Mouse (Mus musculus): Measurements from ENCODE around the gene Olfr644. TPM values are rescaled to one million over a fixed set of nuclear protein-coding genes. Genes with fewer than 3 reads are reported as not detected.

Olfr644 gene
- not detected for total RNA-seq (2021)

GRCm38 (mm10) chr7:104071769-104072168 is at the start of gene Olfr644:
Gene Olfr644 (minus strand): TSS chr7:104071869.
- intact Hi-C loops (cut with DNase I), result no loop called here
- no peak for DNase-seq (ENCODE audit: low spot score)

GRCm38 (mm10) chr7:104104757-104104972 is 33.0 kb upstream of the Olfr644 start, which contains the start of gene Olfr646:
Gene Olfr646 (plus strand): TSS chr7:104104873.
- DNase-seq (ENCODE audit: low spot score), result no peak

GRCm38 (mm10) chr7:104103913-104104756 is 32.5 kb upstream of the Olfr644 start:
- intact Hi-C loops (cut with DNase I), result no loop called here
- DNase-seq (ENCODE audit: low spot score), result no peak

More at GRCm38 (mm10) chr7:104104757-104104972, 33.0 kb upstream of the Olfr644 start, which contains the start of gene Olfr646:
- intact Hi-C loops (cut with DNase I), result no loop called here

- intact Hi-C loops (cut with DNase I), result no loop called here
- DNase-seq (ENCODE audit: low spot score), result no peak
These were observed 13.7 kb upstream of the Olfr644 start, which contains the start of gene Olfr645 for GRCm38 (mm10) chr7:104085365-104085764. Gene Olfr645 (minus strand): TSS chr7:104085465.

GRCm38 (mm10) chr7:104061345-104061744 is 10.3 kb downstream of the Olfr644 start, which contains the start of gene 4930516K23Rik:
Gene 4930516K23Rik (minus strand): TSS chr7:104061445.
- intact Hi-C loops (cut with DNase I), result no loop called here
- no peak for DNase-seq (ENCODE audit: low spot score)

- intact Hi-C loops (cut with DNase I), result no loop called here
These were observed 12.5 kb downstream of the Olfr644 start for GRCm38 (mm10) chr7:104059215-104059614.

GRCm38 (mm10) chr7:104052566-104052965 is 19.1 kb downstream of the Olfr644 start, which contains the start of gene Olfr642:
Gene Olfr642 (minus strand): TSS chr7:104052666.
- intact Hi-C loops (cut with DNase I), result no loop called here
- DNase-seq (ENCODE audit: low spot score), result no peak

More at GRCm38 (mm10) chr7:104059215-104059614, 12.5 kb downstream of the Olfr644 start:
- DNase-seq (ENCODE audit: low spot score), result no peak

- no peak for DNase-seq (ENCODE audit: low spot score)
- intact Hi-C loops (cut with DNase I), result no loop called here
These were observed 20.9 kb downstream of the Olfr644 start for GRCm38 (mm10) chr7:104050745-104051144.

- intact Hi-C loops (cut with DNase I), result no loop called here
- DNase-seq (ENCODE audit: low spot score), result no peak
These were observed 36.5 kb downstream of the Olfr644 start, which contains the start of gene Olfr641 for GRCm38 (mm10) chr7:104035145-104035544. Gene Olfr641 (plus strand): TSS chr7:104035445.

- DNase-seq (ENCODE audit: low spot score), result no peak
- intact Hi-C loops (cut with DNase I), result no loop called here
These were observed 44.7 kb downstream of the Olfr644 start for GRCm38 (mm10) chr7:104026978-104027377.

- intact Hi-C loops (cut with DNase I), result no loop called here
- no peak for DNase-seq (ENCODE audit: low spot score)
These were observed 46.2 kb downstream of the Olfr644 start, which contains the start of gene Olfr640 for GRCm38 (mm10) chr7:104025473-104025872. Gene Olfr640 (minus strand): TSS chr7:104025573.

- intact Hi-C loops (cut with DNase I), result no loop called here
- DNase-seq (ENCODE audit: low spot score), result no peak
These were observed 50.0 kb downstream of the Olfr644 start for GRCm38 (mm10) chr7:104021651-104022050.

GRCm38 (mm10) chr7:104018953-104019352 is 52.7 kb downstream of the Olfr644 start:
- intact Hi-C loops (cut with DNase I), result no loop called here
- DNase-seq (ENCODE audit: low spot score), result no peak

GRCm38 (mm10) chr7:104017203-104017602 is 54.5 kb downstream of the Olfr644 start, which contains the start of gene Olfr639:
Gene Olfr639 (minus strand): TSS chr7:104017303.
- intact Hi-C loops (cut with DNase I), result no loop called here
- DNase-seq (ENCODE audit: low spot score), result no peak

Other genes with a start within 250 kb of the Olfr644 start
- gene Hbb-bs, start 243.8 kb downstream of the Olfr644 start, total RNA-seq (2021), result over 10,000 TPM in 1 of 2 experiments, 1,000 to 10,000 TPM in 1; 9,976 to 23,536 TPM
- gene Hbb-bh2, start 231.3 kb downstream of the Olfr644 start, total RNA-seq (2021), result not detected
- gene Hbb-bh1, start 228.7 kb downstream of the Olfr644 start, total RNA-seq (2021), result not detected
- not detected for gene Hbb-y, start 218.7 kb downstream of the Olfr644 start, total RNA-seq (2021)
- gene Olfr66, start 185.6 kb downstream of the Olfr644 start, total RNA-seq (2021), result not detected
- gene Olfr64, start 177.4 kb downstream of the Olfr644 start, total RNA-seq (2021), result not detected
- gene Olfr65, start 168.4 kb downstream of the Olfr644 start, total RNA-seq (2021), result not detected
- not detected for gene Olfr631, start 143.0 kb downstream of the Olfr644 start, total RNA-seq (2021)
- gene Olfr632, start 137.5 kb downstream of the Olfr644 start, total RNA-seq (2021), result not detected
- not detected for gene Olfr633, start 127.4 kb downstream of the Olfr644 start, total RNA-seq (2021)
- gene Olfr635, start 100.7 kb downstream of the Olfr644 start, total RNA-seq (2021), result not detected
- not detected for gene Olfr638, start 73.1 kb downstream of the Olfr644 start, total RNA-seq (2021)
- not detected for gene Olfr639, start 54.6 kb downstream of the Olfr644 start, total RNA-seq (2021)
- not detected for gene Olfr640, start 46.3 kb downstream of the Olfr644 start, total RNA-seq (2021)
- gene Olfr641, start 36.4 kb downstream of the Olfr644 start, total RNA-seq (2021), result not detected
- gene Olfr642, start 19.2 kb downstream of the Olfr644 start, total RNA-seq (2021), result not detected
- not detected for gene 4930516K23Rik, start 10.4 kb downstream of the Olfr644 start, total RNA-seq (2021)
- gene Olfr645, start 13.6 kb upstream of the Olfr644 start, total RNA-seq (2021), result not detected
- not detected for gene Olfr646, start 33.0 kb upstream of the Olfr644 start, total RNA-seq (2021)
- not detected for gene Ubqln5, start 58.0 kb upstream of the Olfr644 start, total RNA-seq (2021)
- not detected for gene Olfr643, start 65.5 kb upstream of the Olfr644 start, total RNA-seq (2021)
- not detected for gene Ubqln3, start 71.4 kb upstream of the Olfr644 start, total RNA-seq (2021)
- not detected for gene Ubqlnl, start 78.7 kb upstream of the Olfr644 start, total RNA-seq (2021)
- gene Olfm5, start 93.0 kb upstream of the Olfr644 start, total RNA-seq (2021), result not detected
- gene Olfr648, start 111.5 kb upstream of the Olfr644 start, total RNA-seq (2021), result not detected
- not detected for gene Olfr649, start 124.1 kb upstream of the Olfr644 start, total RNA-seq (2021)
- gene Trim6, start 146.9 kb upstream of the Olfr644 start, total RNA-seq (2021), result under 1 TPM; 0.47 to 0.73 TPM
- 1 to 10 TPM; 3.9 to 4.1 TPM for gene Trim34a, start 172.6 kb upstream of the Olfr644 start, total RNA-seq (2021)
- gene Trim5, start 216.2 kb upstream of the Olfr644 start, total RNA-seq (2021), result 1 to 10 TPM; 2.2 to 2.3 TPM
- gene Trim12a, start 243.6 kb upstream of the Olfr644 start, total RNA-seq (2021), result 1 to 10 TPM; 5.7 to 6.3 TPM

Measured in heart, postnatal 25 days (tissue).